Mouse (Mus musculus): Measurements from ENCODE around the gene Arhgdib.

Arhgdib gene

DNA sequence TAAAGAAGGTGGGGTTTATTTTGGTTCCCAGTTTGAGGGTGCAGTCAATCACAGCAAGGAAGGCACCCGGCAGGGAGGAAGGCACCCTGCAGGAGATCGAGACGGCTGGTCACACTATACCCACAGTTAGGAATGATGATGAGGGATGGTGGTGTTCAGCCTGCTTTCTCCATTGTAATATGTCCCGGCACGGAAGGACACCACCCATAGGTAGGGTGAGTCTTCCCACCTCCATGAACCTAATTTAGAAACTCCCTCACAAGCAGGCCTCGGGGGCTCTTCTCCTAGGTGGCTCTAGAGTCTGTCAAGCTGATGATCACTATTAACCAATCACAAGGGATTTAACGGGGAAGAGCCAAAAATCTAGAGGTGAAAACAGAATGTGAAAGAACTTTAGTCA lies 18.8 kb downstream of the Arhgdib start:
- intact Hi-C loops (cut with DNase I): loop anchor here (5.0 kb wide), 2 partner anchors 39 to 59 kb away; no protein-coding TSS in a partner anchor

DNA sequence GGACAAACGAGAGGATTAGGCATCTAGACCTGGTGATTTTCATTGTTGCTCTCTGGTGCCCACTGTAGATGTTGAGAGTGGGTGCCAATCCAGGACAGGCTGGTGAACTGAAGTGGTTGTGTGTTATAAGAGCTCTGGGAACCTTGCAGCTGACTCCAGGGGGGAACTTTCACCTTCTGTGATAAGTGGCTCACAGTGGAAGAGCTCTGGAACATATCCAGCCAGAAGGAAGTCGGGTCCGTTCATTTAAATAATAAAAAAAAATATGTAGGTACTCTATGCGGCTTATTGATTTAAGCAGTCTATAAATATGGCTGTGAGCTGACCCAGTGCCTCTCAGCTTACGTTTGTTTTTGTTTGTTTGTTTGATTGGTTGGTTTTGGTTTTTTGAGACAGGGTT lies 19.6 kb downstream of the Arhgdib start, which contains the start of gene Erp27:
Gene Erp27, minus strand, starts transcription at position 101 of the 400 bp plus-strand sequence.
- intact Hi-C loops (cut with DNase I): loop anchor here (5.0 kb wide), 2 partner anchors 40 to 60 kb away; no protein-coding TSS in a partner anchor

DNA sequence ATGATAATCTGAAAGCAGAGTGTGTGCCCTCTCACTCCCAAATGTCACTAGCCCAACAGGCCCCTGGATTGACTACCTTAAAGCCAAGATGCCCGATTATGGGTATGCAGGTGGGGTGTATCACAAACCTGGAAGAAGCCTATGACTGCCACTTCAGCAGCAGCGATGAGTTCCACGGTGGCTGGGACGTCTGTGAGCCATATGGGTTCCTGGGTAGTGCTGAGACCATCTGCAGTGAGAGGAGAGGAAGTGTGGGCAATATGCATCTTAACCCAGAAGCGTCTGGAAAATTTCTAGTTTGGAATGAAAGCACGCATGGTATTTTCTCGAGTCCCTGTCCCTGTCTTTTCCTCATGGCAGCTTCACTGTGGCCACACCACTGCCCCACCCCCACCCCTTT lies 20.1 kb downstream of the Arhgdib start:
- intact Hi-C loops (cut with DNase I): loop anchor here (5.0 kb wide), 2 partner anchors 41 to 61 kb away; no protein-coding TSS in a partner anchor

DNA sequence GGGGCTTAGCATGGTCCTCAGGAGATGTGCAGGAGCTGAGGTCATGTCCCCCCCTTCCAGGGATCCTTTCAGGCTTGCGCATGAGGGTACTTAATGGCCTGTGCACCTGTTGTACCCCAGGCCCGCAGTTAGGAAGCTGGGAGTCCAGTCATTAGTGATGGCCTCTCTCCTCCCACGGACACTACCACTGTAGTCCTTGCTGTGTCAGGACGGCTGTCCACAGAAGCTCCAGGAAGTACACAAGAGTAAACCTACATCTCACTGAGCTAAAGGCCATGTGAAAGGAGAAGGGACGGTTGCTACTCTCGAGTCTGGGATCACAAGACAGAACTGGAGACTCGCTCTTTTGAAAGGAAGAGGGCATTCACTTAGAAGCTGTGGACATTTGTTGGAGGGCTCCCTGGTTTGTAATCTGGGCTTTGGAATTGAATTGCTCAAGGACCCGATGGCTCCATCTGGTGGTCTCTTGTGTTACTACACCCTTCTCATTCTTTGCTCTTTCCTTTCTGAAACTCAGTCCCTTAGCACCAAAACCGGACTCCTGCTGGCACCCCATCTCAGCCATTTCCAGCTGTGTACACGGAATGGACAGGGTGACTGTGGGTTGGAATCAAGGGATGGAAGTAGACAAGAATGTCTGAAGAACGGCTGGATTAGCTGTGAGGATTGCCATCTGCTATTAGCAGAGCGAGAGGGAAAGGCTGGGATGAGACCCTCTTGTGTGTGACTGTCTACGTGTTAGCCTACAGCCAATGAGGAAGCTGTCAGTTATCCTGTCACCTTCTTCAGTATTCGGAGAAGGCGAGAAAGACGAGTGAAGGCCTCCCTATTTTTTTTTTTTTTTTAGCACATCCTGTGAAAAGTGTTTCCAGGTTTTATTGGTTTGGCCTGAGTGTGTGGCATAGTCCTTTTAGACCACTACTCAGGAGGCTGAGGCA lies 21.1 kb downstream of the Arhgdib start:
- intact Hi-C loops (cut with DNase I): loop anchor here (1.0 to 5.0 kb wide), 3 partner anchors 42 to 62 kb away; no protein-coding TSS in a partner anchor

DNA sequence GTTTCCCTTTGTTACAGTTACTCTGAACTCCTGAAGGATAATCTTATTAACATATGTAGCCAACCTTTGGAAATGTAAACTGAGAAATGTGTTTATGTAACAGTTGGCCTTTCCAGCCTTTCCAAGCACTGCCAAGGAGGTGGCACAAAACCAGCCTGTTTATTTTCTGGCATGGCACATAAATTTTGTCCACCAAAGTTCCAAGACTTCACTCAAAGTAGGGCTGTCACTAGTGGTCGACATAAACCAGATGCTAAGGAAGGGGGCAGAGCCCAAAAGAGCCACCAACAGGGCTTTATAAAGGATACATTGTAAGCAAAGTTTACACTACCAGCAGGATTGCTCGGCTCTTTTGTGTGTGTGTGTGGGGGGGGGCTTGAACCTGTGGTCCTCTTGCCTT lies 23.8 kb downstream of the Arhgdib start:
- intact Hi-C loops (cut with DNase I): no loop called here

DNA sequence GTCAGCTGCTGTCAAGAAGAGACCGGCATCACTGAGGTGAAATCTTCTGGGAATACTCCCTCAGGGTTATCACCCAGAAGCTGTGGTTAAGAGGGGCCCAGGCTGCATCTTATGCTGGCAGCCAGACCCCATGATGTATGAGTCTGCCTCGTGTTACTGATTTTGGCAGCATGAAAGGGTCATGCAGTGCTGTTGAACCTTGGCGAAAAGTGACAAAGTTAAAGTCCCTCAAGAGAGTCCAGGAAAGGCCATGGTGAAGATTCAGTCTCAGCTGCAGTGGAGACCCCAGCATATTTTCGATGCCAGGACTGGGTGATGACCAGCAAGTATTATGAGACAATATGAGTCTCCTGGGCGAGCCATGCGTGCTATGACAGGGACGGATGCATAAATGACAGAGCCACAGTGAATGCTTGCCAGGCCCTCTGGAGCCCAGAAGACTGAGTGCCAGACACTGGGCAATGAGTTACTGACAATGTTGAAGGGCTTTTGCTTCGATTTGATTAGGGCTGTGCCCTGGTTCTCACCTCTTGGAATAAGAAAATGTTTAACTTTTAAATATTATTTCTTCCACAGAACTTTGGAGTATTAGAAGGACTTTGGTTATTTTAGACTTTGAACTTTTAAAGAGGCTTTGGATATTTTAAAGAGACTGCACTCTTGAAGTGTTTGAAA lies 25.8 kb downstream of the Arhgdib start:
- intact Hi-C loops (cut with DNase I): no loop called here

DNA sequence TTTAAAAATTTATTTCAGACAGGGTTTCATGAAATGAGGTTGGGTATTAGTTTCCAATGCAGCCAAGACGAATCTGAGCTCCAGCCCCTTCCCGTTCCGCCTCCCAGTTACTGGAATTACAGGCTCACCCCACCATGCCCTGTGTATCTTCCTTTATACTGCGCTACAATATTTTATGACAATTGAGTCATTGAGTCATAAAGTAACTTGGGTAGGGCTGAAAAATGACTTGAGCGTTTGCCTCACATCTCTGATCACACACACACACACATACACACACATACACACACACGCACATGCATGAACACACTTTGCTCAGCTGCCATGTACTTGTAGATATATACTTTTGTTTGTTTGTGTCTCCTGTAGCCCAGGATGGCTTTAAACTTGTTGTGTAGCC lies 27.5 kb downstream of the Arhgdib start:
- intact Hi-C loops (cut with DNase I): no loop called here

DNA sequence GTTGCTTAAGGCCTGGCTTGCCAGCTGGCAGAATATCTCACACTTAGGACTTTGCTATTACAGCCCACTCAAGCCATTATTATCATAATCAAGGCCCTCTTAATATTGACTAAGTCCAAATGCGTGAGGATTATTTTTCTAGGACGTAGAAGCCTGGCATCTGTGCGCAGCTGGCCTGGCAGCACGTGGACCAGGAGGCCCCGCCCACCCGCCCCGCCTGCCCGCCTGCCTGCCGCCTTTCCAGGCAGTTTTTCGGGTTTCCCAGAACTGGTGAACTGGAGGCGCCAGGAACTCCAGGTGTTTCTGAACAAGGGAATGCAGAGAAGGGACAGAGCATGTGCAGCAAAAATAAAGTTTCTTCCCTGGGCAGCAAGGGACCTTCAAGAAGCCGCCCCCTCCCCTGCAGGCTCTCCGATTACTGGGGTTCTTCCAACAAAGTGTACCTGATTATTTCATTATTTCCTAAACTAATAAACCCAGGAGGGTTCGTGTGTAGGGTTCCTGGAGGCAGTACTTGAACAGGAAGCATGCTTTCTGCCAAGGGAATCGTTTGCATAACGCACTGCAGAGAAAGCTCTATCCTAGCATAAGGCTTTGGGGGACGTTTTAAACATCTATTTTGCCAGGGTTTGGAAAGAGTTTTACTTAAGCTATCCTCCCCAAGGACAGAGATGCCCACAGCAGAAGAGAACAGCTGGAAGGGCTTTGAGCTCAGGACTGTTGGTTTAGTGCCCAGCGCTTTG lies 28.1 kb downstream of the Arhgdib start:
- intact Hi-C loops (cut with DNase I): no loop called here

DNA sequence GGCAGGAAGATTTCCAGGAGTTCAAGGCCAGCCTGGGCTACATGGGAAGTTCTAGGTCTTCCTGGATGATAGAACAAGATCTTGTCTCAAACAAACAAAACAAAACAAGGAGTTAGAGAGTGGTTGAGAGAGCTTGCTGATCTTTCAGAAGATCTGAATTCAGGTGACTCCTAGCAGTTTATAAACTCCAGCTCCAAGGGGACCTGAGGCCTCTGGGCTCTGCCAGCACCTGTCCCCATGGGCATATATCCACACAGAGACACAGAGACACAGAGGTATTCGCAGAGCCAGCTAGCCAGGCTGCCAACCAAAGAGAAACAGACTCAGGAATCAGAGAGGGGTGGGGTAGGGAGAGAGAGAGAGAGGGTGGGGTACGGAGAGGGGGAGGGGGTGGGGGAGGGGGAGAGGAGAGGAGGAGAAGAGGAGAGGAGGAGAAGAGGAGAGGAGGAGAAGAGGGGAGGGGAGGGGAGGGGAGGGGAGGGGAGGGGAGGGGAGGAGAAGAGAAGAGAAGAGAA lies 28.9 kb downstream of the Arhgdib start:
- intact Hi-C loops (cut with DNase I): no loop called here

DNA sequence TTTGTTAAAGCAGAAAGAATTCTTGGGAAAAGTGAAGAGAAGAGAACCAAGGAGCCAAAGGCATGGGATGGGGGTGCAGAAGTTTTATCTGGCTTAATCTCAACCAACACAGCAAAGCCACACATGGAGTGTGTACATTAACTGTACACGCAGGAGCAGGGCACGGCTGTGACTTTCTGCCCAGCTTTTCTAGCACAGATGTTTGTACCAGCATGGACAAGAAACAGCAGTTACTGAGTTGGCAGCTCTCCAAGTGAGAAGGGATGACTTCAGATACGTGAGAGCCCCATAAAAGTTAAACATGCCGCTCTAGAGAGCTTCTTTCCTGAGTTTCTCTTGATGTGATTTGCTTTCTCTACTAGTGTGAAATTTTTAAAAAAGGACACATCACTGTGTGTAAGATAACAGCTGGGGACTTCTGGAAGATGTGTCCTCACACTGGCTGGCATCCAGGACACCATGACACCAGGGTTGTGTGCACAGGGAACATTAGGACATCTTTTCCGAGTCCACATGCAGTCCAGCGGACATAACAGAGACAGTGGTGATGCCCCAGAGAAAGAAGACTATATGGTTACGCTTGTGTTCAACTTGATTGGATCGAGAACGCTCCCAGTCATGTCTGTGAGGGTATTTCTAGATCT lies 31.3 kb downstream of the Arhgdib start:
- intact Hi-C loops (cut with DNase I): no loop called here

DNA sequence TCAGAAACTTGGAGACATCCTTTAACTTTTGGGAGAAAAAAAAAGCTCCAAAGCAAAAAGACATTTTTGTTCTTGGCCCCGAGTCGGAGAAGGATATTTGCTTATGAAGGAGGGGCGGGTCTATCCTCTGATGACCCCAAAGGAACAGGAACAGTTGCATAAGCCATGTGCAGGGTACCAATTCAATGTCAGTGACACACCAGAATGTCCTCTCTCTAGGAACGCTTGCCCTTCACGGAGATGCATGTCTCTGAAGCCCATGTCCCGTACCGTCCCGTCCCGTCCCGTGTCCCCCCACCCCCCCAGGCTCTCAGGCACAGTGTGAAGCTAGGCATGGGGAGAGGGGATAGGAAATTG lies 34.8 kb downstream of the Arhgdib start:
- intact Hi-C loops (cut with DNase I): no loop called here

DNA sequence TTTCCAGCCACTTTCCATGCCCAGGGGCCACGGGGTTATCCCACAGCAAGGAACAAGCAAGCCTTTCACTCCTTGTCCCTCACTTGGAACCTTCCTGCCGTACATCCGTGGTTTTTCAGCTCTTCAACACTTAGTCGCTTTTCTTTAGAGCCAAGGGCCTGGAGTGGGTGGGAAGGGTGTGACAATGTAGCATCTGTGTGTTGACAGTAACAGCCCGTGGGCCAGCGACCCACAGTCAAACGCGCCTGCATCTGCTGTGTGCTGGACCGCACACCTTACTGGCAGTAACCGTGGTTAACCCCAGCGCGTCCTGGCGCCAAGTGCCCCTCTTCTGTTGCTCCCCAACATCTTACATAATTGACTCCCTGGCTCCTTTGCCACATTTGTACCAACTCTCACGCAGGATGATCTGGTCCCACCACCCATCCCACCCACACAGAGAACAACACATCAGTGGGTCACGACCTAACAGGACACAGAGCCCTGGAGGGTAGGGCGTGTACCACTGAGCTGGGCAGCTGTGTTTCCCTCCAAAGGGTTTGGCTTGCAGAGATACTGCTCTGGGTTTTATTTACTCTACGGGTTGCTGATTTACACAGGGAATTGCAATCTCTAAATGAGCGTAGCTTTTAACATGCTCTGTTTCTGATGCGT lies 35.3 kb downstream of the Arhgdib start:
- intact Hi-C loops (cut with DNase I): no loop called here

DNA sequence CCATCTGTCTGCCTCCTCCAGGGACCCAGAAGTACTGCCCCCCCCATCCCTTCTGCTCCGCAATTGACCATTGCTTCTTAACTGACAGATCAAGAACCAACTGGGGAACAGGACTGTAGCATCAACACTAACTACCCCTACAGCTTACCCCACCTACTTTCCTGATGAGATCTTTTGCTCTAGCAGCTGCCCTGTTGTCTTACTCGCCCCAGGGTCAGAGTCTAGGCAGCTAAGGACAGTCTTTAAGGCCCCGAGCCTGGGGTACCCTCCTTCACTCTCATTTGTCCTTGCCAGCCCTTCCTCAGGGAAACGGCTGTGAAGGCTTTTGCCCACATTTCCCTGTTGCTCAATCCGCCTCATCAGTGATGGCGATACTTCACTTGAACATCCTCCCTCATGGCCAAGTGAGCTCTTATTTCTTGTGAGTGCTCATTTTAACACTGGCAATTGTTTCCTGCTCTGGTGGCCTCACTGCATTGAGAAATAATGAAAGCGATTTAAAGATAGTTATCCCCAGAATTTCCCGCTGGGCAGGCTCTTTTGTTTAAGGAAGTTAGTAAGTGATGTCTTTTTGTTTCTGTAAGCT lies 37.7 kb downstream of the Arhgdib start:
- intact Hi-C loops (cut with DNase I): no loop called here

DNA sequence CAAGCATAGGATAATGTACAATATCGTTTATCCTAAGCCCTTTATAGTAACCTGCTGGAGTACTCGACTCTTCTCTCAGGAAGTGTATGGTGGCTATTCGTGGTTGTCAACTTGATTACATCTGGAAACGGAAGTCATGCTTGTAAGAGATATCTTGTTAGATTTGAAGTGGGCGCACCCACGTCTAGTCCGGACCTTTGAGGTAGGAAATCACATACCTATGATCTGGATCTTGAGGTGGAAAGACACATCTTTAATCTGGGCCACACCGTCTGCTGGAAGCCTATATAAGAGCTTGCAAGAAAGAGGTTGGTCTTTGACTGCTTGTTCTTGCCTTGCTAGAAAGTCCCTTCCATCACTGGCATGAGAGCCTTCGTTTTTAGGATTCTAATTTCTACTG lies 39.2 kb downstream of the Arhgdib start:
- intact Hi-C loops (cut with DNase I): no loop called here

DNA sequence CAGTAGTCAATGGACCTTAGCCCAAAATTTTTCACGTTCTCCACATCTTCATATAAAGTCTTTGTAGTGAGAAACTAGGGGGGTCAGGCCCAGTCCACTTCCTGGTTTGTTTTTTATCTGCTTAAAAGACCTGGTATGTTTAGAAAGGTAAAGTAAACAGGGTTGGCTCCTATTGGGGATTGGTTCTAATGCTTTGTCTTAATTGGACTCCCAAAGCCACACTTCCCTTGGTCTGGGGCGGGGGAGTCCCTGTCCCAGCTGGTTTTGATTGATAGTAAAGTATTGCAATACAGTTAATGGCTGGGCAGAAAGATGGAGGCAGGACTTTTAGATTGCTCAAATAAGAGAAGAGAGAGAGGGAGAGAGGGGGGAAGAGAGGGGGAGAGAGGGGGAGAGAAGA lies 40.7 kb downstream of the Arhgdib start:
- intact Hi-C loops (cut with DNase I): no loop called here

DNA sequence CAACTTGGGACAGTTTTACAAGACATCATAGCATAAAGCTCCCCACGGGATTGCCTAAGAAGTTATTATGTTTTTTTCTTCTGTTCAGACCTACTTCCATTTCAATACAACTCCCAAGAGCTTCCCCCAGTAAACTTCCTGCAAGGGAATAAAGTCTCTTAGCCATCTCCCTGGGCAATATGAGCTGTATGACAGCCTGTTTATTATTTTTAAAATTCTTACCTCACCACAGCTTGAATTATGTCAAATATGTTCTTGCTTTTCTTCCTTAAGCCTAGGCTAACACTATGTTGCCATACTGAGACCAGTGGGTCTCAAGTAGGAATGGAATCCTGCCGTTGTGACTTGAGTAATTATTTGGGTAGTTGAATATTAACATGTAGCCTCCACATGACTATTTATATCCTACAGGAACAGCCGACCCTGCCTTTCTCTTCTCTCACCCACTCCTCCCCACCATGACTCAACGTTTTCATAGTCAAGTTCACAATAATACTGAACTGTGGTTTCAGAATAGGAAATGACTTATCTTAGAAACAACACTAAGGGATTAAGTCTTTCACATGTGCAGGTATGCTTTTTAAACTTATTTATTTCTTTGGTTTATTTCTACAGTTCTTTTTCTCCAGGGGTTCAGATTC lies 41.2 kb downstream of the Arhgdib start:
- intact Hi-C loops (cut with DNase I): no loop called here

DNA sequence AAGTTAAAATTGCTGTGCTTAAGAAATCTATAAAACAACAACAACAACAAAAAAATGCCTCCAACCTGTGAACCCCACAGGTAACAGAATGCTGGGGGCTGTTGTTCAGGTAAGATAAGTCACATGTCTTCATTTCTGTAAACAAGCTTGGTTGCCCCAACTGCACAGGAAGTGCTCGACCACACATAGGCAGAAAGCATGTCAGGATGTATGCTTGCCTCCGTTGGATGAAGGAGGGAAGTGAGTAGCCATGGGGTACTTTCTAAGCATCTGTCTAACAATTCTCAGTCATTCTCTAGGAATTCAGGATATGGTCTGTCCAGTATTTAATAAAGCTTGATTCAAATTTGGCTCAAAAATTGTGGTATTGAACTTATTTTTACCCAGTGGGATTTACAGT lies 42.7 kb downstream of the Arhgdib start:
- intact Hi-C loops (cut with DNase I): no loop called here

DNA sequence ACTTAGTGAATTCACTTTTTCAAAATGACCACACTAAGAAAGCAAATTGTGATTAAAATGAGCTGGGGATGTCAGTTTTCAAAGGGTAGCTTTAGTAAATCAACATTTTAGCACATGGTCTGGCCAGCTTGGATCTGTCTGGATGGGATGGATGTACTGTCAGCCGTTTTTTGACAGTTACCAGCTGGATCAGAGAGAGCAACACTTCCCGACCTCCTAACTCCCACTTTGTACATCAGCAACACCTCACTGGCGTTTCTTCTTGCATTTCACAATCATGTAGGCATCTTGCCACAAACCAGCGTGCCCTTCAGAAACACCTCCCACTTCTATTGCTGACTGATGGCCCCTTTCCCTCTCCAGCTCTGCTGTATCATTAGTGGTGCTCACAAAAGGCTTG lies 43.5 kb downstream of the Arhgdib start:
- intact Hi-C loops (cut with DNase I): no loop called here

DNA sequence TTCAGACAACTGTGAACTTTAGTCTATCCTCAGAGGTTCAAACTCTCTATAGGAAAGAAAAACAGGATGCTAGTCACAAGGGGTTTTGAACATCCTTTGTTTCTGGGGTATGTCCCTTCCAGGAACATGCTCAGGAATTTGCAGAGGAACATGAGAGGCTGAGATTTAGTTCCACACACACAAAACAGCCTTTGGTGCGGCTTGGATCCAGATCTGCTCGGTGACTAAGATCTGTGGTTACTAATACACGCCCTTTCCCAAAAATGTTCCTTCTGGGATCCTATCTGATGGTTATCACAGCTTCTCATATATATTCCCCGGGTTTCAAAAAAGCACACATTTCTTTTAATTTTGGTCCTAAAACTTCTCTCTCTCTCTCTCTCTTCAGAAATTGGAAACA lies 43.9 kb downstream of the Arhgdib start:
- intact Hi-C loops (cut with DNase I): no loop called here
